Mouse (Mus musculus): ENCODE results near the gene 3100002H09Rik.

3100002H09Rik gene

GRCm38 (mm10) chr4:124610703-124611102, at the start of gene 3100002H09Rik:
3100002H09Rik (minus strand) TSS chr4:124610803.
- DNase-seq (ENCODE audit: low read depth, low spot score), result no peak

GRCm38 (mm10) chr4:124659251-124660217, 48.9 kb upstream of the 3100002H09Rik start:
- no peak for DNase-seq (ENCODE audit: low read depth, low spot score)

GRCm38 (mm10) chr4:124658412-124658851, 47.8 kb upstream of the 3100002H09Rik start:
- DNase-seq (ENCODE audit: low read depth, low spot score), result no peak

- no peak for DNase-seq (ENCODE audit: low read depth, low spot score)
Observed at GRCm38 (mm10) chr4:124657781-124658180, 47.2 kb upstream of the 3100002H09Rik start.

- DNase-seq (ENCODE audit: low read depth, low spot score), result peak; percentile 34
Observed at GRCm38 (mm10) chr4:124656854-124657650, 46.4 kb upstream of the 3100002H09Rik start.

GRCm38 (mm10) chr4:124656518-124656853, 45.9 kb upstream of the 3100002H09Rik start, which contains the start of gene Pou3f1:
Pou3f1 (plus strand) TSS chr4:124656807.
- DNase-seq (ENCODE audit: low read depth, low spot score), result no peak

GRCm38 (mm10) chr4:124652886-124653285, 42.3 kb upstream of the 3100002H09Rik start:
- DNase-seq (ENCODE audit: low read depth, low spot score), result no peak

- no peak for DNase-seq (ENCODE audit: low read depth, low spot score)
Observed at GRCm38 (mm10) chr4:124647909-124648308, 37.3 kb upstream of the 3100002H09Rik start.

- no peak for DNase-seq (ENCODE audit: low read depth, low spot score)
Observed at GRCm38 (mm10) chr4:124646591-124646990, 36.0 kb upstream of the 3100002H09Rik start.

- DNase-seq (ENCODE audit: low read depth, low spot score), result no peak
Observed at GRCm38 (mm10) chr4:124644974-124645433, 34.4 kb upstream of the 3100002H09Rik start.

GRCm38 (mm10) chr4:124643859-124644258, 33.3 kb upstream of the 3100002H09Rik start:
- no peak for DNase-seq (ENCODE audit: low read depth, low spot score)

GRCm38 (mm10) chr4:124639715-124640114, 29.1 kb upstream of the 3100002H09Rik start:
- DNase-seq (ENCODE audit: low read depth, low spot score), result no peak

GRCm38 (mm10) chr4:124633281-124633680, 22.7 kb upstream of the 3100002H09Rik start:
- DNase-seq (ENCODE audit: low read depth, low spot score), result no peak

GRCm38 (mm10) chr4:124632856-124633255, 22.3 kb upstream of the 3100002H09Rik start:
- DNase-seq (ENCODE audit: low read depth, low spot score), result no peak

- DNase-seq (ENCODE audit: low read depth, low spot score), result no peak
Observed at GRCm38 (mm10) chr4:124631456-124631855, 20.9 kb upstream of the 3100002H09Rik start.

- no peak for DNase-seq (ENCODE audit: low read depth, low spot score)
Observed at GRCm38 (mm10) chr4:124626836-124627235, 16.2 kb upstream of the 3100002H09Rik start.

GRCm38 (mm10) chr4:124624111-124624581, 13.5 kb upstream of the 3100002H09Rik start:
- DNase-seq (ENCODE audit: low read depth, low spot score), result no peak

GRCm38 (mm10) chr4:124622566-124622965, 12.0 kb upstream of the 3100002H09Rik start:
- no peak for DNase-seq (ENCODE audit: low read depth, low spot score)

GRCm38 (mm10) chr4:124621406-124621805, 10.8 kb upstream of the 3100002H09Rik start:
- DNase-seq (ENCODE audit: low read depth, low spot score), result no peak

GRCm38 (mm10) chr4:124618599-124618998, 8.0 kb upstream of the 3100002H09Rik start:
- DNase-seq (ENCODE audit: low read depth, low spot score), result no peak

- DNase-seq (ENCODE audit: low read depth, low spot score), result no peak
Observed at GRCm38 (mm10) chr4:124616636-124617035, 6.0 kb upstream of the 3100002H09Rik start.

- DNase-seq (ENCODE audit: low read depth, low spot score), result no peak
Observed at GRCm38 (mm10) chr4:124615986-124616385, 5.4 kb upstream of the 3100002H09Rik start.
